Mouse (Mus musculus) ES-E14 (cell line): ENCODE measurements around the gene Btbd16. TPM values are rescaled to one million over a fixed set of nuclear protein-coding genes. Genes with fewer than 3 reads are reported as not detected.

Source experiments
- DNase-seq: peaks from one replicate; pipeline ENCODE4 v3.0.0-alpha.2; 2013; ENCODE audit warnings: low read depth, low spot score
- H3K27ac ChIP-seq: 2 replicates; pipeline ENCODE4 v1.5.1; 2012; ENCODE audit warnings: low read depth, mild to moderate bottlenecking, low read length, moderate library complexity, mixed read lengths; ENCODE audit not compliant: poor library complexity, insufficient read depth, severe bottlenecking
- H3K36me3 ChIP-seq: 2 replicates; pipeline ENCODE4 v1.6.1; 2012; ENCODE audit warnings: mild to moderate bottlenecking, low read length, moderate library complexity, mixed read lengths; ENCODE audit not compliant: control insufficient read depth, poor library complexity, insufficient read depth, severe bottlenecking
- H3K4me1 ChIP-seq, 2 experiments: fragments of 150-350 bp in 1 of 2; sonication (generic) in 1 of 2; 2 replicates each; pipeline ENCODE4 v1.6.1; 2012; ENCODE audit warnings: low read length in 2 of 2, mild to moderate bottlenecking in 1 of 2, mixed read lengths in 1 of 2; ENCODE audit not compliant: control insufficient read depth in 2 of 2, insufficient read depth in 2 of 2, poor library complexity in 1 of 2
- H3K4me3 ChIP-seq, 2 experiments: fragments of 150-350 bp in 1 of 2; sonication (generic) in 1 of 2; 2 replicates each; pipeline ENCODE4 v1.5.1; 2012; ENCODE audit warnings: low read length in 2 of 2, low read depth in 1 of 2, mild to moderate bottlenecking in 1 of 2, mixed read lengths in 1 of 2; ENCODE audit not compliant: insufficient read depth in 1 of 2, poor library complexity in 1 of 2, severe bottlenecking in 1 of 2
- H3K9ac ChIP-seq: 2 replicates; pipeline ENCODE4 v1.6.1; 2012; ENCODE audit warnings: low read depth, mild to moderate bottlenecking, low read length, mixed read lengths; ENCODE audit not compliant: poor library complexity, insufficient read depth, severe bottlenecking
- H3K9me3 ChIP-seq: fragments of 150-350 bp; sonication (generic); 2 replicates; pipeline ENCODE4 v1.6.1; 2012; ENCODE audit warnings: low read depth, mild to moderate bottlenecking, low read length; ENCODE audit not compliant: control insufficient read depth, insufficient read depth
- CHD2 ChIP-seq: IDR thresholded peaks from 2 replicates; pipeline ENCODE4 v1.6.1; 2014; ENCODE audit warnings: mild to moderate bottlenecking, low read depth, low read length, inconsistent platforms
- HCFC1 ChIP-seq: IDR thresholded peaks from 2 replicates; pipeline ENCODE4 v1.6.1; 2012; ENCODE audit warnings: low read length, inconsistent platforms, borderline replicate concordance; ENCODE audit not compliant: insufficient read depth
- MAFK ChIP-seq: IDR thresholded peaks from 2 replicates; pipeline ENCODE4 v1.6.1; 2014; ENCODE audit warnings: mild to moderate bottlenecking, low read depth, low read length, inconsistent platforms; ENCODE audit not compliant: insufficient read depth
- ZC3H11A ChIP-seq: IDR thresholded peaks from 2 replicates; pipeline ENCODE4 v1.6.1; 2012; ENCODE audit warnings: low read depth, mild to moderate bottlenecking, inconsistent platforms, low read length, borderline replicate concordance
- ZNF384 ChIP-seq: IDR thresholded peaks from 2 replicates; pipeline ENCODE4 v1.6.1; 2012; ENCODE audit warnings: low read depth, low read length, inconsistent platforms
- in situ Hi-C, 2 experiments: fragments of 600-800 bp; cut with MboI; formaldehyde crosslinking; loops; one replicate each; pipeline ENCODE4 v1.15.1; 2025; ENCODE audit warnings: low sequenced_read_pairs in 2 of 2, inconsistent platforms in 1 of 2; ENCODE audit not compliant: unreplicated experiment in 2 of 2
- total RNA-seq: library from RNA; depleted of rRNA; stranded (reverse); fragments of 300-350 nt; gene quantifications from 2 replicates; pipeline ENCODE4 v1.2.3, GENCODE M21; 2012

Btbd16 gene
- total RNA-seq, 1 experiment = 0.09 TPM

- Histone ChIP-seq H3K36me3 (no peaks in the 10 kb centered on the region), H3K27ac (no peak overlapping the region), H3K9ac (no peak overlapping the region), H3K4me3 (no peak overlapping the region), H3K9me3 (no peaks in the 10 kb centered on the region), H3K4me1 (peaks cover 5 to 6% of the 10 kb centered on the region in 2 experiments)
- no peak for TF ChIP-seq CHD2
- no peak for TF ChIP-seq ZC3H11A
- no peak for TF ChIP-seq HCFC1
- TF ChIP-seq MAFK = no peak
- TF ChIP-seq ZNF384 = no peak
- DNase-seq = no peak
- in situ Hi-C loops = no loop called here
These were observed 80.9 kb downstream of the Btbd16 start for GRCm38 (mm10) chr7:130854684-130855292.

DNA sequence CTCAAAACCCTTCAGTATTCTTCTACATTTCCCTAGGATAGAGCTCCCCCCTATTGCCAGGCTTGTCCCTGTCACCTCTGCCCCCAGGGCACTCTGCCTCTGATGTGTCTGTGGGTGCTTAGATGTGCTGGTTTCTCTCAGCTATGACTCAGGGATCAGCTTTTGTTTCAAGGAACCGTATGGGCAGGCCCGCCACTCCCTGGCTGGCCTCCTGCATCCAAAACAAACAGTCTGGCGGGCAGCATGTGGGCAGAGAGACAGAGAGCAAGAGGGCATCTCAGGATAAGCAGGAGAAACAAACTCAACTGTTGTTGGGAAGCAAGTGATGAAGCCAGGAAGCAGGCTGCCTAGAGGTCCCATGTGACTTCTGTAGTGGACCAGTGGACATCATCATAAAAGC lies 81.8 kb downstream of the Btbd16 start:
- no peaks in the 10 kb centered on the region for H3K9me3 ChIP-seq
- TF ChIP-seq ZNF384 (no peak), ZC3H11A (no peak), HCFC1 (no peak), CHD2 (no peak), MAFK (no peak)
- no peak for DNase-seq
- no peak overlapping the region for H3K9ac ChIP-seq
- no peak overlapping the region for H3K27ac ChIP-seq
- no peaks in the 10 kb centered on the region for H3K36me3 ChIP-seq
- in situ Hi-C loops = no loop called here
- H3K4me1 ChIP-seq = peaks cover 6 to 11% of the 10 kb centered on the region in 2 experiments
- no peak overlapping the region for H3K4me3 ChIP-seq

GRCm38 (mm10) chr7:130857973-130858372 lies 84.1 kb downstream of the Btbd16 start:
- peaks cover 6 to 19% of the 10 kb centered on the region in 2 experiments for H3K4me1 ChIP-seq
- no peak overlapping the region for H3K27ac ChIP-seq
- DNase-seq = no peak
- H3K9me3 ChIP-seq = no peaks in the 10 kb centered on the region
- H3K36me3 ChIP-seq = no peaks in the 10 kb centered on the region
- no peak overlapping the region for H3K4me3 ChIP-seq
- in situ Hi-C loops = no loop called here
- TF ChIP-seq MAFK (no peak), HCFC1 (no peak), ZC3H11A (no peak), CHD2 (no peak), ZNF384 (no peak)
- H3K9ac ChIP-seq = no peak overlapping the region

- Histone ChIP-seq H3K9me3 (no peaks in the 10 kb centered on the region), H3K36me3 (no peaks in the 10 kb centered on the region), H3K9ac (peak overlapping the region; percentile 55; the same call in 1 of the 2 replicates), H3K27ac (peak overlapping the region; percentile 23; the same call in 1 of the 2 replicates), H3K4me3 (peak overlapping the region in 1 of 2 experiments; percentile 28; a peak in 1 of 4 replicates), H3K4me1 (peaks cover 6 to 19% of the 10 kb centered on the region in 2 experiments)
- in situ Hi-C loops = no loop called here
- TF ChIP-seq ZNF384 = no peak
- TF ChIP-seq HCFC1 = no peak
- TF ChIP-seq MAFK = no peak
- no peak for TF ChIP-seq CHD2
- no peak for TF ChIP-seq ZC3H11A
- DNase-seq = no peak
These were observed 86.1 kb downstream of the Btbd16 start for GRCm38 (mm10) chr7:130859926-130860325.

DNA sequence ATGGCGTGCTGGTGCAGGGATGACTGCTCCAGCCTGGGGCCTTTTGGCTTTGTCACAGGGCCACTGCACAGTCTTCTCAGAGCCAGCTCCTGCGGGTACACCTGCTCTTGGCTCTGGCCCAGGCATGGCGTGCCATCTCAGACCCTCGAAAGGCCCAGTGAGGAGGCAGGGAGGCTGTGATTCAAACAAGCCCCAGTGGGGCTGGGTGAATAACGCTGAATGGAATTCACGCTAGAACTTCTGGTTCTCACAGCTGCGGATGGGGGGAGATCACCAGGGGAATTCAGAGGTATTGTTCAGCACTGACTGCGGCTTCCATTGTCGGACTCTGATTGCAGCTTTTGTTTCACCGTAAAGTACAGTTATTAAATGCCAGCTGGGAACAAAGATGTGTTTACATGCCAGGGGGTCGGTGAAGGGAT lies 86.9 kb downstream of the Btbd16 start:
- Histone ChIP-seq H3K4me3 (peak overlapping the region; percentile 13 to 28; a peak in 2 of 4 replicates), H3K27ac (peak overlapping the region; percentile 23; the same call in 1 of the 2 replicates), H3K4me1 (peaks cover 6 to 19% of the 10 kb centered on the region in 2 experiments), H3K9me3 (no peaks in the 10 kb centered on the region), H3K36me3 (no peaks in the 10 kb centered on the region), H3K9ac (peak overlapping the region; percentile 55; the same call in 1 of the 2 replicates)
- no peak for DNase-seq
- in situ Hi-C loops = no loop called here
- TF ChIP-seq MAFK = no peak
- no peak for TF ChIP-seq ZNF384
- TF ChIP-seq CHD2 = no peak
- no peak for TF ChIP-seq HCFC1
- no peak for TF ChIP-seq ZC3H11A
